Mouse (Mus musculus): ENCODE data around the gene Pigh. TPM values are rescaled to one million over a fixed set of nuclear protein-coding genes. Genes with fewer than 3 reads are reported as not detected.

Gene Pigh
- 8.8 and 10.2 TPM in 2 replicates for polyA plus RNA-seq (2021; fragmentation: Nextera tagmentation)
- long read RNA-seq, experiment 1, transcript Pigh-201 (4 exons, 2,339 nt) = major isoform, 21 of 25 reads
- long read RNA-seq, experiment 1, partial matches to known transcripts = 3 of 25 reads
- long read RNA-seq, experiment 1, other reads (novel, unspliced or antisense) = 1 of 25 reads
- long read RNA-seq, experiment 2, transcript Pigh-201 (4 exons, 2,339 nt) = major isoform, 62 of 75 reads
- long read RNA-seq, experiment 2, partial matches to known transcripts = 2 of 75 reads
- long read RNA-seq, experiment 2, other reads (novel, unspliced or antisense) = 10 of 75 reads

DNA sequence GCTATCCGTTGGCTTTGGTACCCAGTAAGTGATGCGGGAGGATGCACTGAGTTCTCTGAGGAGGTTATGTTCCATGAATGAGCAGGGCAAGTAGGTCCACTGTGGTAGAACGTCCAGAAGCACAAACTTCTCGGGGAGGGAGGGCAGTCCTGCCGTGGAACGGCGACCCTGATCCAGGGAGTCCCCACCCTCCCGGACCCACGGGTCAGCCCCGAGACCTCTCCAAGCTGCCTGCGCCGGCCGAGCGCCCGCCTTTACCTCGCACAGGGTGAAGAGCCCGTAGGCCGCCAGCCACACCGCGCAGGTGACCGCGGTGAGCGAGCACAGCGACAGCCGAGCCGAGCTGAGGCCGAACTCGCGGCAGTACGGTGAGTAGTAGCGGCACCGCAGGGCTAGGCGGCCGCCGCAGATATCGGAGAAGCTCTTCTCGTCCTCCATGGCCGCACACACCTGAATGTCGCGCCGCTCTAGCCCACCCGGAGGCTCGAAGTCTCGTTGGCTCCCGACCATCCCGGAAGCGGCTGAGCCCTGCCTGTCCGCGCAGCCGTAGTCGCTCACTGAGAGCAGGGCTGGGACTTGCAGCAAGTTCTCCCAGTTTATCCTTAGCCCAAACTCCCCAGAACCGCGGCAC is at the start of gene Pigh:
Gene Pigh, minus strand, starts transcription at position 470 of the 631 bp plus-strand sequence.

DNA sequence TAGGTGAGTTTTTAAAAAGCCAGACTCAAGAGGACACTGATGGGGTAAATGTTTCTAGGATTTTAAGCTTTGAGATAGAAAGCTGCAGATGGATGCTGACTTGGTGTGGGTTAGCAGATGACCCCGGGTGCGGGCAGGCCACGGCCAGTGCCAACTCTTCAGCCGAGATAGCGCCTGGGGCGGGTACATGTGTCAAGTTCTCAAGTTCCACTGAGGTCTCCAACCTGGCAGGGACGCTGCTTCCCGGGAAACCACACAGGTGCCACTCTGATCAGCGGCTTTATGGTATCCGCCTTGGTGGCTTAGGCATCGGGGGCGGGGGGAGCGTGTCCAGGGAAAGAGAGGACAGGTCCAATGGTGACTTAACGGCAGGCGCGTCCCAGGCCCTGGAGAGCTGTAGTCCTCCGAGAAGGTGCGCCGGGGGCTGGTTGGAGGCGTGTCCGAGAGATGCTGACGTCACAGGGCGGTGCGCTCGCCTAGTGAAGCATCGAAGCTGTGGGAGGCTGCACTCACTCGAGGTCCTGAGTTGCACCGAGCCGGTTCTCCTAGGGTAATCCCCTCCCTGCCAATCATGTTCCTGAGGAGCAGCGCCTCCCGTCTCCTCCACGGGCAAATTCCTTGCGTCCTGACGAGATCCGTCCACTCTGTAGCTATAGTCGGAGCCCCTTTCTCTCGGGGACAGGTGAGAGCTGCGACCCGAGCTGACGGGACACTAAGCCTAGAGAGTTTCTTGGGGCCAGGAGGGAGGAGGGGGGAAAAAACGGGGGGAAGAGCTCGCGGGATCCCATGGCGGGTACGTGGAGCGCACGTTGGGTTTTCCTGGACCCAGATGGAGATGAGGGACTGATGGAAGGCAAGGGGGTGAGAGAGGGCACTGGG is 41.1 kb upstream of the Pigh start, which contains the start of gene Arg2:
Gene Arg2, plus strand, starts transcription at position 479 of the 879 bp plus-strand sequence.

Other genes with a start within 250 kb of the Pigh start
- 221 and 235 TPM in 2 replicates for gene Atp6v1d, start 228.0 kb downstream of the Pigh start, polyA plus RNA-seq (2021; fragmentation: Nextera tagmentation)
- gene Eif2s1, start 227.8 kb downstream of the Pigh start, polyA plus RNA-seq (2021; fragmentation: Nextera tagmentation) = 59.0 and 66.4 TPM in 2 replicates
- gene Plek2, start 182.7 kb downstream of the Pigh start, polyA plus RNA-seq (2021; fragmentation: Nextera tagmentation) = 0.45 and 2.1 TPM in 2 replicates
- gene Tmem229b, start 82.0 kb downstream of the Pigh start, polyA plus RNA-seq (2021; fragmentation: Nextera tagmentation) = 8.1 and 8.8 TPM in 2 replicates
- 2.8 and 3.5 TPM in 2 replicates for gene Plekhh1, start 60.5 kb downstream of the Pigh start, polyA plus RNA-seq (2021; fragmentation: Nextera tagmentation)
- gene Arg2, start 41.1 kb upstream of the Pigh start, polyA plus RNA-seq (2021; fragmentation: Nextera tagmentation) = 2.8 and 3.7 TPM in 2 replicates
- gene Vti1b, start 83.0 kb upstream of the Pigh start, polyA plus RNA-seq (2021; fragmentation: Nextera tagmentation) = 315 and 321 TPM in 2 replicates
- 10.4 TPM in 2 replicates for gene Rdh11, start 102.6 kb upstream of the Pigh start, polyA plus RNA-seq (2021; fragmentation: Nextera tagmentation)
- gene Rdh12, start 119.3 kb upstream of the Pigh start, polyA plus RNA-seq (2021; fragmentation: Nextera tagmentation) = 2.4 and 3.0 TPM in 2 replicates
- gene Zfyve26, start 206.7 kb upstream of the Pigh start, polyA plus RNA-seq (2021; fragmentation: Nextera tagmentation) = 3.8 and 5.4 TPM in 2 replicates
- gene Rad51b, start 207.6 kb upstream of the Pigh start, polyA plus RNA-seq (2021; fragmentation: Nextera tagmentation) = 0.19 and 0.26 TPM in 2 replicates

Data from layer of hippocampus, adult 6 months (tissue).